Mouse (Mus musculus) left cerebral cortex, adult 9 months (tissue): ENCODE data around the gene Cd300a.

Source experiments
- DNase-seq, 2 experiments: peaks; one replicate each; pipeline ENCODE4 v3.0.0; 2022; ENCODE audit warnings: low spot score in 2 of 2

Gene Cd300a

GRCm38 (mm10) chr11:114866486-114867360, 23.1 kb upstream of the Cd300a start:
- no peak for DNase-seq

- no peak for DNase-seq
Observed at GRCm38 (mm10) chr11:114867361-114868235, 22.2 kb upstream of the Cd300a start.

GRCm38 (mm10) chr11:114868280-114868679, 21.6 kb upstream of the Cd300a start:
- DNase-seq, result no peak

- DNase-seq, result no peak
Observed at GRCm38 (mm10) chr11:114869787-114870186, 20.1 kb upstream of the Cd300a start.

- DNase-seq, result no peak
Observed at GRCm38 (mm10) chr11:114871540-114871939, 18.3 kb upstream of the Cd300a start.

- no peak for DNase-seq
Observed at GRCm38 (mm10) chr11:114873022-114873817, 16.6 kb upstream of the Cd300a start.

GRCm38 (mm10) chr11:114874226-114875145, 15.4 kb upstream of the Cd300a start:
- DNase-seq, result no peak

- DNase-seq, result no peak
Observed at GRCm38 (mm10) chr11:114875301-114875801, 14.5 kb upstream of the Cd300a start.

- no peak for DNase-seq
Observed at GRCm38 (mm10) chr11:114876176-114876575, 13.7 kb upstream of the Cd300a start.

GRCm38 (mm10) chr11:114876621-114877020, 13.2 kb upstream of the Cd300a start:
- DNase-seq, result no peak

- DNase-seq, result peak in 1 of 2 experiments; percentile 67
Observed at GRCm38 (mm10) chr11:114877145-114877544, 12.7 kb upstream of the Cd300a start.

GRCm38 (mm10) chr11:114879666-114880065, 10.2 kb upstream of the Cd300a start:
- DNase-seq, result no peak

GRCm38 (mm10) chr11:114880185-114880584, 9.7 kb upstream of the Cd300a start:
- no peak for DNase-seq

GRCm38 (mm10) chr11:114880589-114880988, 9.3 kb upstream of the Cd300a start:
- peak in 1 of 2 experiments; percentile 33 for DNase-seq

- no peak for DNase-seq
Observed at GRCm38 (mm10) chr11:114883251-114883789, 6.5 kb upstream of the Cd300a start.

GRCm38 (mm10) chr11:114884380-114885100, 5.3 kb upstream of the Cd300a start:
- DNase-seq, result no peak

- no peak for DNase-seq
Observed at GRCm38 (mm10) chr11:114890542-114890941, 701 bp downstream of the Cd300a start.

- DNase-seq, result no peak
Observed at GRCm38 (mm10) chr11:114896085-114896484, 6.2 kb downstream of the Cd300a start.

- peak in 1 of 2 experiments; percentile 30 for DNase-seq
Observed at GRCm38 (mm10) chr11:114898026-114898425, 8.2 kb downstream of the Cd300a start.
